Mouse (Mus musculus): ENCODE results near the gene Cdk5rap3. TPM values are rescaled to one million over a fixed set of nuclear protein-coding genes. Genes with fewer than 3 reads are reported as not detected.

Cdk5rap3 gene
- total and polyA plus RNA-seq, 3 experiments: 45.2 to 55.4 TPM; not detected in 1

GRCm38 (mm10) chr11:96875270-96875669 lies 41.0 kb downstream of the Cdk5rap3 start:
- TF ChIP-seq MAX (IDR thresholded peaks at IDR 0.05; ENCODE audit: low read length) (no peak), ETS1 (IDR thresholded peaks at IDR 0.05; ENCODE audit: low read depth, low read length) (no peak), ZNF384 (IDR thresholded peaks at IDR 0.05; ENCODE audit: low read depth, low read length) (no peak), MEF2A (IDR thresholded peaks at IDR 0.05; ENCODE audit: extremely low read depth, insufficient replicate concordance, low read depth, low read length, poor library complexity, severe bottlenecking) (no peak), CHD2 (IDR thresholded peaks at IDR 0.05; ENCODE audit: low read length) (no peak), E2F4 (IDR thresholded peaks at IDR 0.05; ENCODE audit: borderline replicate concordance, low read depth, low read length) (no peak), TCF12 (IDR thresholded peaks at IDR 0.05; ENCODE audit: low read depth, low read length) (no peak), MYB (IDR thresholded peaks at IDR 0.05; ENCODE audit: low read depth, low read length) (no peak), CTCF (IDR thresholded peaks at IDR 0.05 in 2 of 3, conservative IDR thresholded peaks at IDR 0.05 in 1 of 3; ENCODE audit: control insufficient read depth in 1 of 3, insufficient read depth in 1 of 3, low read depth in 2 of 3, low read length in 3 of 3, poor library complexity in 1 of 3, severe bottlenecking in 1 of 3) (no peak), ELF1 (IDR thresholded peaks at IDR 0.05; ENCODE audit: low read depth, low read length) (no peak), JUND (IDR thresholded peaks at IDR 0.05; ENCODE audit: low read depth, low read length) (no peak), CHD1 (IDR thresholded peaks at IDR 0.05; ENCODE audit: low read depth, low read length) (no peak), MYC (IDR thresholded peaks at IDR 0.05; ENCODE audit: low read depth, low read length) (no peak), MAZ (IDR thresholded peaks at IDR 0.05; ENCODE audit: low read depth, low read length) (no peak), BHLHE40 (IDR thresholded peaks at IDR 0.05; ENCODE audit: borderline replicate concordance, low read depth, low read length) (no peak)
- Histone ChIP-seq H3K9ac (ENCODE audit: control insufficient read depth, low read depth, low read length, poor library complexity, severe bottlenecking) (no peak overlapping the region), H3K79me2 (ENCODE audit: control insufficient read depth, insufficient read depth, low read length, poor library complexity) (no peaks in the 10 kb centered on the region), H3K4me3 (ENCODE audit: control insufficient read depth in 1 of 2, insufficient read depth in 1 of 2, low read depth in 2 of 2, low read length in 2 of 2) (no peak overlapping the region), H3K4me1 (ENCODE audit: control insufficient read depth in 1 of 2, insufficient read depth in 2 of 2, low read length in 2 of 2) (peaks cover 0 to 7% of the 10 kb centered on the region in 2 experiments; a peak in 2 of 4 replicates), H3K27me3 (ENCODE audit: control insufficient read depth in 1 of 2, insufficient read depth in 2 of 2, low read length in 2 of 2) (peaks cover 49 to 53% of the 10 kb centered on the region in 2 experiments), H3K9me3 (replicated peaks; ENCODE audit: insufficient read depth, low read length) (no peaks in the 10 kb centered on the region), H3K27ac (ENCODE audit: control insufficient read depth, low read depth, low read length) (no peak overlapping the region), H3K36me3 (ENCODE audit: control insufficient read depth in 1 of 2, insufficient read depth in 2 of 2, low read length in 2 of 2) (no peaks in the 10 kb centered on the region; a peak in 1 of 4 replicates)
- no peak for DNase-seq (ENCODE audit: low read depth, low spot score)

GRCm38 (mm10) chr11:96873601-96874140 lies 42.6 kb downstream of the Cdk5rap3 start:
- Histone ChIP-seq H3K4me1 (ENCODE audit: control insufficient read depth in 1 of 2, insufficient read depth in 2 of 2, low read length in 2 of 2) (peaks cover 0 to 3% of the 10 kb centered on the region in 2 experiments; a peak in 1 of 4 replicates), H3K9me3 (replicated peaks; ENCODE audit: insufficient read depth, low read length) (no peaks in the 10 kb centered on the region), H3K36me3 (ENCODE audit: control insufficient read depth in 1 of 2, insufficient read depth in 2 of 2, low read length in 2 of 2) (no peaks in the 10 kb centered on the region; a peak in 1 of 4 replicates), H3K4me3 (ENCODE audit: control insufficient read depth in 1 of 2, insufficient read depth in 1 of 2, low read depth in 2 of 2, low read length in 2 of 2) (no peak overlapping the region), H3K9ac (ENCODE audit: control insufficient read depth, low read depth, low read length, poor library complexity, severe bottlenecking) (no peak overlapping the region), H3K27ac (ENCODE audit: control insufficient read depth, low read depth, low read length) (no peak overlapping the region), H3K27me3 (ENCODE audit: control insufficient read depth in 1 of 2, insufficient read depth in 2 of 2, low read length in 2 of 2) (peaks cover 51 to 54% of the 10 kb centered on the region in 2 experiments), H3K79me2 (ENCODE audit: control insufficient read depth, insufficient read depth, low read length, poor library complexity) (no peaks in the 10 kb centered on the region)
- no peak for DNase-seq (ENCODE audit: low read depth, low spot score)
- TF ChIP-seq TCF12 (IDR thresholded peaks at IDR 0.05; ENCODE audit: low read depth, low read length) (no peak), USF1 (IDR thresholded peaks at IDR 0.05; ENCODE audit: low read depth, low read length) (no peak), RAD21 (IDR thresholded peaks at IDR 0.05; ENCODE audit: low read depth, low read length) (no peak), SMC3 (IDR thresholded peaks at IDR 0.05; ENCODE audit: low read depth, low read length) (no peak), E2F4 (IDR thresholded peaks at IDR 0.05; ENCODE audit: borderline replicate concordance, low read depth, low read length) (no peak), NELFE (IDR thresholded peaks at IDR 0.05; ENCODE audit: low read depth, low read length) (no peak), ZMIZ1 (IDR thresholded peaks at IDR 0.05; ENCODE audit: low read depth, low read length) (no peak), SIN3A (IDR thresholded peaks at IDR 0.05; ENCODE audit: low read length) (no peak), ZC3H11A (IDR thresholded peaks at IDR 0.05; ENCODE audit: low read depth, low read length) (no peak), ZNF384 (IDR thresholded peaks at IDR 0.05; ENCODE audit: low read depth, low read length) (no peak), GABPA (IDR thresholded peaks at IDR 0.05; ENCODE audit: low read depth, low read length) (no peak), CHD1 (IDR thresholded peaks at IDR 0.05; ENCODE audit: low read depth, low read length) (no peak), POLR2AphosphoS2 (IDR thresholded peaks at IDR 0.05; ENCODE audit: low read length) (no peak), MYB (IDR thresholded peaks at IDR 0.05; ENCODE audit: low read depth, low read length) (no peak), RCOR1 (IDR thresholded peaks at IDR 0.05; ENCODE audit: low read depth, low read length) (no peak), ZKSCAN1 (IDR thresholded peaks at IDR 0.05; ENCODE audit: low read depth, low read length) (no peak), MAZ (IDR thresholded peaks at IDR 0.05; ENCODE audit: low read depth, low read length) (no peak), CHD2 (IDR thresholded peaks at IDR 0.05; ENCODE audit: low read length) (no peak)
